Mouse (Mus musculus): ENCODE data around the gene Plpp2. TPM values are rescaled to one million over a fixed set of nuclear protein-coding genes. Genes with fewer than 3 reads are reported as not detected.

Plpp2 gene
- polyA plus RNA-seq, 1 experiment, result not detected

DNA sequence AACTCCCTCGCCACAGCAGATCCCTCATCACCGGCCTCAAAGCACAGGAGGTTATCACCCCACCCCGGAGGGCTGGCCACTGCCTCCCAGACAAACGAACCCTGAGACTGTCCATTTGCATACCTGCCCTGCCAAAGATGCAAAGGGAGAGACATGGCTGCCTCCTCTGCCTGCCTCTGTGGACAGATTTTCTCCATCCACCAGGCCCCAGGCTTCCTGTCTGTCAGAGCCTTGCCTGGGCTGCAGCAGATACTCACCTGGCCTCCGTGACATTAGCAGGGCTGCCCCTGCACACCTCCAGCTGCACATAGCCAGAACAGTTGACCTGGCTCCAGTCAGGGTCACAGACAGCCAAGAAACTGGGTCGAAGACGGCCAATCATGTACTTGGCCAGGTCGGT lies 3.4 kb downstream of the Plpp2 start:
- Histone ChIP-seq H3K27ac (ENCODE audit: insufficient read depth, low read depth, low read length) (no peak overlapping the region), H3K4me3 (ENCODE audit: insufficient read depth, low read depth, low read length) (no peak overlapping the region), H3K4me1 (ENCODE audit: control insufficient read depth, insufficient read depth, low read length) (peaks cover 12% of the 10 kb centered on the region)
- WGBS, result 75% methylated on average over 8 of the region's 8 CpGs
- TF ChIP-seq CTCF (IDR thresholded peaks at IDR 0.05; ENCODE audit: insufficient read depth, low read depth, low read length), result no peak
- no peak for TF ChIP-seq POLR2A (IDR thresholded peaks at IDR 0.05; ENCODE audit: insufficient read depth, low read depth, low read length)

DNA sequence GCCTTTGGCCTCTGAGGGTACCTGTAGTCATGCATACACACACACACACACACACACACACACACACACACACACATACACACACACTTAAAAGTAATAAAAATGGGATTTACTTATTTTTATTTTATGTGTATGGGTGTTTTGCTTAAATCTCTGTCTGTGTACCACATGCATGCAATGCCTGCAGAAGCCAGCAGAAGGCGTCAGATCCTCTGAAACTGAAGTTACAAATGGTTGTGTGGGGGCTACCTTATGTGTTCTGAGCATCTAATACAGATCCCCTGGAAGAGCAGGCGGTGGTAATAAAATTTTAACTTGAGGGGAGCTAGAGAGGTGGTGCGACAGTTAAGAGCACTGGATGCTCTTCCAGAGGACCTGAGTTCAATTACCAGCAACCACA lies 5.5 kb downstream of the Plpp2 start:
- Histone ChIP-seq H3K4me3 (ENCODE audit: insufficient read depth, low read depth, low read length) (no peak overlapping the region), H3K27ac (ENCODE audit: insufficient read depth, low read depth, low read length) (no peak overlapping the region), H3K4me1 (ENCODE audit: control insufficient read depth, insufficient read depth, low read length) (peaks cover 3% of the 10 kb centered on the region)
- WGBS, result 83% methylated on average over 3 of the region's 3 CpGs
- TF ChIP-seq CTCF (IDR thresholded peaks at IDR 0.05; ENCODE audit: insufficient read depth, low read depth, low read length) (no peak), POLR2A (IDR thresholded peaks at IDR 0.05; ENCODE audit: insufficient read depth, low read depth, low read length) (no peak)

DNA sequence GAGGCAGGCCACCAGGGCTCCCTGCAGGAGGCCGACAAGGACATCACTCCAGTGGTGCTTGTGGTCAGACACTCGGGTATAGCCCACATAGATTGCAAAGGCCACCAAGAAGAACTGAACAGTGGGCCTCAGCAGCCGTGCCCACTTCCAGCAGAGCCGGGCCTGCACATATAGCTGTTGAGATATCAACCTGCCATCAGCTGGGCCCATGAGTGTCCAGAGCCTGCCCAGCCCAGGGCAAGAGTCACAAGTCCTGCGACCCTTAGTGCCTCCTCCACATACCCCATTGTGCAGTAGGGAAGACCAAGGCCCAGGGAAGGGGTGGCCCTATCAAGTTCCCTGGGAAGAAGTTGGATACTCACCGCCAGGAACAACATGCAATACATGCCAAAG lies 6.1 kb downstream of the Plpp2 start:
- Histone ChIP-seq H3K27ac (ENCODE audit: insufficient read depth, low read depth, low read length) (no peak overlapping the region), H3K4me1 (ENCODE audit: control insufficient read depth, insufficient read depth, low read length) (no peaks in the 10 kb centered on the region), H3K4me3 (ENCODE audit: insufficient read depth, low read depth, low read length) (no peak overlapping the region)
- WGBS, result 88% methylated on average over 6 of the region's 6 CpGs
- TF ChIP-seq POLR2A (IDR thresholded peaks at IDR 0.05; ENCODE audit: insufficient read depth, low read depth, low read length), result no peak
- no peak for TF ChIP-seq CTCF (IDR thresholded peaks at IDR 0.05; ENCODE audit: insufficient read depth, low read depth, low read length)

DNA sequence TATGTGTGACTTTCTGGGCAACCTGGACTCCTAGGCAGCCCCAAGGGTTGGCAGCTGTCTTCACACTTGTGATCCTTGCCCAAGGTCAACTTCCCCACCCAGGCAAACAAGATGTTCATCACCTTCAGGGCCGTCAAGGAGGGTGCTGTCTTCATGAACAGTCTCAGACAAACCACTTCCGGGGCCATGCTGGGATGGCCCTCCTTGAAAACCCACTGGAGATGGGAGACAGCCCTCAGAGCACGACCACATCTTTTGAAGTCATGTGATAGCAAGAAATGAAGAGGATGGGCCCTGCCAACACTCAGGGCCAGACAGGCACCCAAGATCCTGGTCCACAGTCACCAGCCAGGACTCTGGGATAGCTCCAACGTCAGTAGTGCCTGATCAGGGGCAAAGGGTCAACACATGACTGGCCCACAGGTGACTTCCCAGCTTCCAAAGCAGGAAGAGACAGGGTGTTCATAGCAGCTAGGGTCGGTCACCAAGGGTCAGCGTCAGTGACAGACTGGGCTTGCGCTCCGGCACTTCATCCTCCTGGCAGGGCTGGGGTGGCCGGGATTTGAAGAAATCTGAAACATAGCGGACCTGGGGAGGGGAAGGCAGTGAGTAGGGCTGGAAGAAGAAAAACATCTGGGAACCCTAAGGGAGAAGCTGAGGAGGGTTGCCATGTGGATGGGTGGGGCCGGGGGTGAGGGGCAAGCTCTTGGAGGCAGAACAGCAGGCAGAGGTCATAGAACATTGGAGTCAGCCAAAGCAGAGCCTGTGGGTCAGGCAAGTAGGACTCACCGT lies 6.7 kb downstream of the Plpp2 start:
- H3K4me3 ChIP-seq (ENCODE audit: insufficient read depth, low read depth, low read length), result no peak overlapping the region
- H3K4me1 ChIP-seq (ENCODE audit: control insufficient read depth, insufficient read depth, low read length), result no peaks in the 10 kb centered on the region
- H3K27ac ChIP-seq (ENCODE audit: insufficient read depth, low read depth, low read length), result no peak overlapping the region
- TF ChIP-seq CTCF (IDR thresholded peaks at IDR 0.05; ENCODE audit: insufficient read depth, low read depth, low read length), result no peak
- no peak for TF ChIP-seq POLR2A (IDR thresholded peaks at IDR 0.05; ENCODE audit: insufficient read depth, low read depth, low read length)
- 92% methylated on average over 12 of the region's 12 CpGs for WGBS

DNA sequence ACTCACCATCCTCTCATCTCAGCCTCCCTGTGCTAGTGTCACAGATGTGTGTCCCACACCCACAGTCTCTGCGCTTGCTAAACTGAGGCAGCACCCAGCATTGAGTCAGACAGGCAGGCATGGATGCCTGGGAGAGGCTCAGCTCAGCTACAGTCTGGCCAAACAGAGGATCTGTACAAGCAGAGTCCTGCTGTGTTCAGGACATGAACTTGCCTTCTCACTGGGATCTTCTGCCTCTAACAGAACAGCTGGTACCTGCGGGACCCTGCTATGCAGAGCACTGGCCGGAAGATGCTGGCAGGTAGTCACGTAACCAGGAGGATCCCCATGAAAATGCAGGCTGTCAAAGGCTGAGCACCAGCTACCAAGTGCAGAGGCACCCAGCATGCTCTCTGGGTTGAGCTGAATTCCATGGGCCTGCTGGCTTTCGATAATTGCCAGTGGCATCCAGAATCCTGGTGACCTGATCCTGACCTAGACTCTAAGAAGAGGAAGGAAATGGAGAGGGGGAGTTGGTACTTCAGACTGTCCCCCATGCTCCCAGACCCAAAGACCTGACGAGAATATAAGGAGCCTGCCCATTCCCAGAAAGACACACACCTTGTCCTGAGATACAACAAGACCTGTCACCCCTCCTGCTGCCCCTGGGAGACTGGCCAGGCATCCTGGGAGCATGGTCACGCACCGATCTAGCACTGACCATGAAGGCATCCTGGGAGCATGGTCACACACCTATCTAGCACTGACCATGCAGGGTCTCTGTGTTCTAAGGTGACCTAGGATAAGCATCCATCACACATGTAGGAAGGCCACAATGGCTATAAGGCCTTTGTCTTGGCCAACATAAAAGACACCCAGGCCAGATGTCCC lies 7.9 kb downstream of the Plpp2 start:
- Histone ChIP-seq H3K27ac (ENCODE audit: insufficient read depth, low read depth, low read length) (no peak overlapping the region), H3K4me1 (ENCODE audit: control insufficient read depth, insufficient read depth, low read length) (no peaks in the 10 kb centered on the region), H3K4me3 (ENCODE audit: insufficient read depth, low read depth, low read length) (no peak overlapping the region)
- no peak for TF ChIP-seq POLR2A (IDR thresholded peaks at IDR 0.05; ENCODE audit: insufficient read depth, low read depth, low read length)
- WGBS, result 95% methylated on average over 8 of the region's 8 CpGs

DNA sequence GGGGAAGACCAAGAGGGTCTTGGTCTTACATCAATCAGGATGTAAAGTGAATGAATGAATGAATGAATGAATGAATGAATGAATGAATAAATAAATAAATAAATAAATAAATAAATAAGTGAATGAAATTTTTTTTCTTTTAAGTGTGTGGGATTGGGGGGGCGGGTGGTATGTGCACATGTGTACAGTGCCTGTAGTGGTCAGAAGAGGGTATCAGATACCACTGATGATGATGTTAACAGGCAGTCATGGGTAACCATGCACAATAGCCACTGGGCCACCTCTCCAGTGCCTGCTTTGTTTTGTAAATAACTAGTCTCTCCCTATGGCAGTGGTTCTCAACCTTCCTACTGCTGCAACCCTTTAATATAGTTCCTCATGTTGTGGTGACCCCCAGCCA lies 9.2 kb downstream of the Plpp2 start:
- no peaks in the 10 kb centered on the region for H3K4me1 ChIP-seq (ENCODE audit: control insufficient read depth, insufficient read depth, low read length)
- WGBS, result 96% methylated on average over 1 of the region's 1 CpGs
- no peak overlapping the region for H3K4me3 ChIP-seq (ENCODE audit: insufficient read depth, low read depth, low read length)
- no peak for TF ChIP-seq POLR2A (IDR thresholded peaks at IDR 0.05; ENCODE audit: insufficient read depth, low read depth, low read length)
- H3K27ac ChIP-seq (ENCODE audit: insufficient read depth, low read depth, low read length), result no peak overlapping the region

DNA sequence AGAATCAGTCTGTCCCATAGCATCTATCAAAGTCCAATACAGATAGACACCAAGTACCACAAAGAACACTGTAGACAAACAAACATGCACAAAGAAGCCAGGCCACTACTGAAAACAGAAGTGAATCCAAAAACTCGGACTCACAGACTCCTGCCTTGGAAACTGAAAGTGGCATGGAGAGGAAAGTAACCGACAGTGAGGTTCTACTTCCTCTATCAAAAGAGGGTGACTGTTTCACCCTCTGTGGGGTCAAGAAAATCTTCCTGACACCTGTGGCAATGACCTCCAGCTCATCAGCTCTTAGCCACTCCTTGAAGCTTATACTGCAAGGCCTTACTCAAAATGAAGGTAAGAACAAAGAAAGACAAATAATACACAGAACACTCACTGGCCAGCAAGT lies 26.9 kb downstream of the Plpp2 start:
- Histone ChIP-seq H3K4me3 (ENCODE audit: insufficient read depth, low read depth, low read length) (no peak overlapping the region), H3K4me1 (ENCODE audit: control insufficient read depth, insufficient read depth, low read length) (no peaks in the 10 kb centered on the region), H3K27ac (ENCODE audit: insufficient read depth, low read depth, low read length) (no peak overlapping the region)
- no peak for TF ChIP-seq POLR2A (IDR thresholded peaks at IDR 0.05; ENCODE audit: insufficient read depth, low read depth, low read length)
- TF ChIP-seq CTCF (IDR thresholded peaks at IDR 0.05; ENCODE audit: insufficient read depth, low read depth, low read length), result no peak
- 78% methylated on average over 2 of the region's 2 CpGs for WGBS

DNA sequence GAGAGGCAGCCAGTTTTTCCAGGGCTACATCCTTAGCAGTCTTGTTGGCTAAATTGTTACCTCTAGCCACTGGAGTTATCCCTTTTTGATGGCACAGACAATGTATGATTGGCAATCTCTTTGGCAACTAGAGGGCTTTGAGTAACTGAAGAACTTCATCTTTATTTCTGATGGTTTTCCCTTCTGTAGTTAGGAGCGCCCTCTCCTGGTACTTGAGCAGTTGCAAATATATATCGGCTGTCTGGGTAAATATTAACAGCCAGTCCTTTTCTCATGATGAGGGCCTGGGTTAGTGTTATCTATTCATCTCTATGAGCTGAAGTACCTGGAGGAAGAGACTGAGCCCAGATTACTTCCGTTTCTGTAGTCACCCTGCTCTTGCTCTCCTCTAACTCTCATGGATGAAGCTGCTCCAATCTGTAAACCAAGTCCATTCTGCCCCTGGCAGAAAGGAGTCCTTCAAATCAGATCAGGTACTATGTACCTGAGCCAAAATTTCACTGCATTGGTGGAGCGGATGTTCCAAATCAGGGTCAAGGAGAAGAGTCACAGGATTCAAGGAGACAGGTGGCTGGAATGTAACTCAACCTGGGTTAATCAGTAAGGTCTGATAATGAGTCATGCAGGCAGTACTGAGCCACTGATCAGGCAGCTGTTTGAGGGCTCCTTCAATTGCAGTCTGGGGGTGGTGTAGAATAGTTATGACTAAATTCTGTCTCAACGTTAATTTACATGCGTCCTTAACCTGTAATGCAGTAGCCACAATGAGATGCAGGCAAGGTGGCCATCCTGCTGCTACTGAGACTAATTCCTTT lies 30.6 kb downstream of the Plpp2 start:
- H3K4me1 ChIP-seq (ENCODE audit: control insufficient read depth, insufficient read depth, low read length), result no peaks in the 10 kb centered on the region
- no peak for TF ChIP-seq POLR2A (IDR thresholded peaks at IDR 0.05; ENCODE audit: insufficient read depth, low read depth, low read length)
- no peak for TF ChIP-seq CTCF (IDR thresholded peaks at IDR 0.05; ENCODE audit: insufficient read depth, low read depth, low read length)
- WGBS, result 72% methylated on average over 6 of the region's 6 CpGs

More for the DNA sequence above, 30.6 kb downstream of the Plpp2 start:
- Histone ChIP-seq H3K27ac (ENCODE audit: insufficient read depth, low read depth, low read length) (no peak overlapping the region), H3K4me3 (ENCODE audit: insufficient read depth, low read depth, low read length) (no peak overlapping the region)
